Comparison of ENCODE assay signal across 24 mouse cellular contexts in the genomic region with DNA sequence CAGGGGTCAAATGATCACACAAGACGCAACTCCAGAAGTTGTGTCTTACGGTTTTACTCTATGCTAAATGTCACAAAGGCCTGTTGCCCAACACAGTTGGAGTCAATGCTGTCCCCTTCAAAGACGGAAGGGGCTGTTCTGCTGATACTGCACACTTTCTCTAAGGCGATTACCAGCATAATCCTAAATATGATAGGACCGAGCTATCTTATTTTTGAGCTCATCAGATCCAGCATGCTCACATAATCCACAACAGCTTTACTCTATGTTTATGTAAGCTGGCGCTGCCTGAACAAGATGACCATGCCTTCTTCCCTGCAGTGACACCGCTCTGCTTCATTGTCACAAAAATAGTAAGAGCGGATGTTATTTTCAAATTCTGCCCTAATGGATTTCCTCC.
"Had no signal": no experiment of that assay in that cellular context is flagged by ENCODE, and none has a peak within 500 bp of the region (broad histone marks: within the 10 kb centered on the region; RNA-seq: fewer than 3 reads in every experiment).

No protein-coding gene starts in this region.

- H3K27ac ChIP-seq: gastrocnemius, adult 2 months; heart, embryonic 10.5 days; hindbrain, embryonic 10.5 days; hindbrain, embryonic 12.5 days; hindbrain, embryonic 14.5 days; intestine, embryonic 15.5 days; layer of hippocampus, adult 2 months; left cerebral cortex, adult 2 months; limb, embryonic 10.5 days; limb, embryonic 12.5 days had no signal

- DNase-seq: gastrocnemius, adult 2 months; gastrocnemius, postnatal 10 days; gastrocnemius, postnatal 25 days; heart, adult 18-20 months; heart, postnatal 10 days; heart, postnatal 4 days; kidney, adult 18-20 months; kidney, adult 8-10 months; kidney, postnatal 10 days; kidney, postnatal 25 days; kidney, postnatal 4 days had no signal

- H3K9ac ChIP-seq: heart, embryonic 12.5 days; hindbrain, embryonic 12.5 days; hindbrain, embryonic 14.5 days; intestine, embryonic 15.5 days; limb, embryonic 12.5 days had no signal

- H3K4me2 ChIP-seq: heart, embryonic 12.5 days; hindbrain, embryonic 12.5 days; hindbrain, embryonic 14.5 days; intestine, embryonic 15.5 days; limb, embryonic 12.5 days had no signal

- H3K4me3 ChIP-seq: gastrocnemius, adult 2 months; heart, embryonic 10.5 days; heart, embryonic 12.5 days; hindbrain, embryonic 10.5 days; hindbrain, embryonic 12.5 days; intestine, embryonic 15.5 days; layer of hippocampus, adult 2 months; left cerebral cortex, adult 2 months; limb, embryonic 10.5 days; limb, embryonic 12.5 days had no signal

- H3K4me1 ChIP-seq: heart, embryonic 10.5 days; heart, embryonic 12.5 days; intestine, embryonic 15.5 days; limb, embryonic 12.5 days had no signal

- H3K36me3 ChIP-seq: heart, embryonic 10.5 days; heart, embryonic 12.5 days; hindbrain, embryonic 10.5 days; hindbrain, embryonic 12.5 days; intestine, embryonic 15.5 days; limb, embryonic 10.5 days; limb, embryonic 12.5 days had no signal

- ATAC-seq: hindbrain, embryonic 16.5 days; inflammation-experienced regulatory T-cells, adult 6 months; intestine, embryonic 15.5 days; intestine, postnatal 0 days had no signal

- H3K9me3 ChIP-seq: heart, embryonic 10.5 days; heart, embryonic 12.5 days; hindbrain, embryonic 10.5 days; hindbrain, embryonic 12.5 days; intestine, embryonic 15.5 days; limb, embryonic 10.5 days; limb, embryonic 12.5 days had no signal

- H3K27me3 ChIP-seq: heart, embryonic 12.5 days; hindbrain, embryonic 12.5 days; intestine, embryonic 15.5 days; limb, embryonic 12.5 days had no signal
